Mouse (Mus musculus) ES-Bruce4 (cell line): ENCODE measurements around the gene Sestd1.

Experiments used
- CTCF ChIP-seq: IDR thresholded peaks from one replicate; pipeline ENCODE4 v1.8.1; 2011; ENCODE audit warnings: low read depth, low read length
- EP300 ChIP-seq: IDR thresholded peaks from 2 replicates; pipeline ENCODE4 v1.6.1; 2011; ENCODE audit warnings: low read depth, low read length; ENCODE audit not compliant: insufficient read depth
- POLR2A ChIP-seq: IDR thresholded peaks from one replicate; pipeline ENCODE4 v1.8.1; 2011; ENCODE audit warnings: low read length; ENCODE audit not compliant: insufficient read depth

- no peak for TF ChIP-seq CTCF
- no peak for TF ChIP-seq POLR2A
- no peak for TF ChIP-seq EP300
Observed at GRCm38 (mm10) chr2:77157546-77157945, 122.8 kb downstream of the Sestd1 start.
